Mouse (Mus musculus) stomach, postnatal 0 days (tissue): ENCODE measurements around the gene Tulp2.

Experiments used
- CTCF ChIP-seq: IDR thresholded peaks from 2 replicates; pipeline ENCODE4 v1.5.1; 2016; ENCODE audit warnings: antibody characterized with exemption, low read depth, mild to moderate bottlenecking, moderate library complexity
- EP300 ChIP-seq: optimal IDR thresholded peaks from 2 replicates; pipeline ENCODE3; 2016; ENCODE audit warnings: antibody characterized with exemption

- TF ChIP-seq CTCF (no peak), EP300 (no peak)
Observed at GRCm38 (mm10) chr7:45478774-45479173, 2.9 kb upstream of the Tulp2 start.
